Mouse (Mus musculus): Measurements from ENCODE around the gene Tm2d1.

The Tm2d1 gene

GRCm38 (mm10) chr4:98322223-98322622, 60.9 kb downstream of the Tm2d1 start:
- DNase-seq (ENCODE audit: low read depth, low spot score) = peak; percentile 82

DNA sequence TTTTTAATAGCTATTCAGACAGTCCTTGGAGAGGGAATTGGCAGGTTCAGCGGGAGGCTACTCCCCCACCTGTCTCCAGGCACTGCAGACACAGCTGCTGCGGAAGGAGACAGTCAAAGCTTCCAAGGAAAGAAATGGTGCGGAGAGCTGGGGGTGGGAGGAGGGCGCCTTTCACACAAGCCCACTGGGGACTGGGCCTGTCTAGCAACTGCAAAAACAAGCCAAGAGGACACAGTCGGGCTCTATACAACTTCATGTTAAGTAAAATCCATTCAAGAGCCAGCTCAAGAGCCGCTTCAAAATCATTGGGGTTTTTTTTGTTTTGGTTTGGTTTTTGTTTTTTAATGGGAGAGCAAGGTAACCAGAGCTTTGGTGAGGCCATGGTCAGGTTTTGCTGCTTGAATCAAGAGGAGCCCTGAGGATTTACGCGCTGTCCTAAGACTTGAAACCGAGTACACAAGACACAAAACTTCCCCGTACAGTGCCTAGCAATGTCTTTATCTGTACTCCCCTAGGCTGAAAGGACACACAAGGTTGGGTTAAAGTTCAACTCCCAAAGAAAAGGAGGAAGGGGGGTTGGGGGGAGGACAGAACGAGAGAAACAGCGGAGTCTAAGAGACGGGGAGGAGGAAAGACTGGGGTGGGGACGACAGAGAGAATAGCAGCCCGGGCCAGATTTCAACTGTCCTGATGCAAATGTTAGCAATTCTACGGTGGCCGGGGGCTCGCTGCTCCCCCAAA, 61.6 kb downstream of the Tm2d1 start:
- DNase-seq (ENCODE audit: low read depth, low spot score) = peak; percentile 38

DNA sequence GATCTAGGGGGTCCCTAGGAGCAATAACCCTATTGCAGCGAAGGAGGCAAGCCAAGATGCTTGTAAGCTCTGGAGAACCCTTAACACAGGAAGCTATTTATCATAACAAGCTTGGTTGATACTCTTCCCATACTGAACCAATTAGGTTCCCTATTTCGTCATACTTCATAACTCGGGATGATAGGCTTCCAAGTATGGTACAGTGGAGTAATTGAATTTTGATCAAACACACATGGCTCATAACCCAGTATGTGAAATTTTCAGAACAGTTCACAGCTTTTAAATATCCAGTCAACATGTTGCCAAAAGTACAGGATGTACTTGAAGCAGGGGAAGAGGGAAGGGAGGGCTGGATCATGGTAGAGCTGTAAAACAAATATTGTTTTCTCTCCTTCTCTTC, 64.3 kb downstream of the Tm2d1 start:
- DNase-seq (ENCODE audit: low read depth, low spot score) = no peak

GRCm38 (mm10) chr4:98317149-98317548, 66.0 kb downstream of the Tm2d1 start:
- no peak for DNase-seq (ENCODE audit: low read depth, low spot score)

Data from embryo, embryonic 11.5 days (tissue).